Mouse (Mus musculus) embryonic facial prominence, embryonic 14.5 days (tissue): Measurements from ENCODE around the gene Dyx1c1. TPM values are rescaled to one million over a fixed set of nuclear protein-coding genes. Genes with fewer than 3 reads are reported as not detected.

Experiments used
- ATAC-seq: fragments of 200-750 bp; cut with Nextera tagmentation; 2 replicates; pipeline ENCODE4 v1.8.0; 2017; ENCODE audit warnings: low read depth, moderate number of reproducible peaks, moderate TSS enrichment
- DNase-seq: peaks from one replicate; pipeline ENCODE4 v3.0.0-alpha.2; 2015; ENCODE audit warnings: low spot score
- H3K27ac ChIP-seq: fragments of 300-500 bp; sonication (generic); replicated peaks from 2 replicates; pipeline ENCODE4 v1.5.1; 2014; ENCODE audit warnings: low read depth, mild to moderate bottlenecking, low read length, moderate library complexity
- H3K27me3 ChIP-seq: fragments of 300-500 bp; sonication (generic); replicated peaks from 2 replicates; pipeline ENCODE4 v1.6.1; 2014; ENCODE audit warnings: low read length; ENCODE audit not compliant: control insufficient read depth, insufficient read depth
- H3K36me3 ChIP-seq: fragments of 300-500 bp; sonication (generic); 2 replicates; pipeline ENCODE4 v1.6.1; 2014; ENCODE audit warnings: low read length, mixed read lengths; ENCODE audit not compliant: control insufficient read depth, insufficient read depth
- H3K4me1 ChIP-seq: fragments of 300-500 bp; sonication (generic); 2 replicates; pipeline ENCODE4 v1.6.1; 2014; ENCODE audit warnings: antibody characterized with exemption, low read length; ENCODE audit not compliant: control insufficient read depth, insufficient read depth
- H3K4me2 ChIP-seq: fragments of 300-500 bp; sonication (generic); 2 replicates; pipeline ENCODE4 v1.6.1; 2014; ENCODE audit warnings: low read depth, mild to moderate bottlenecking, low read length, moderate library complexity, mixed read lengths
- H3K4me3 ChIP-seq: fragments of 300-500 bp; sonication (generic); 2 replicates; pipeline ENCODE4 v1.5.1; 2014; ENCODE audit warnings: low read depth, mild to moderate bottlenecking, low read length
- H3K9ac ChIP-seq: fragments of 300-500 bp; sonication (generic); 2 replicates; pipeline ENCODE4 v1.6.1; 2014; ENCODE audit warnings: low read depth, mild to moderate bottlenecking, low read length, moderate library complexity, mixed read lengths
- H3K9me3 ChIP-seq: fragments of 300-500 bp; sonication (generic); 2 replicates; pipeline ENCODE4 v1.6.1; 2016; ENCODE audit warnings: low read length; ENCODE audit not compliant: control insufficient read depth
- WGBS: fragments of 180-500 bp; shearing (Covaris S2); extraction: QIAGEN DNeasy Blood & Tissue Kit; methylation state at CpG from one replicate; pipeline ENCODE4 v1.1.7; 2014; 5-methylcytosine and 5-hydroxymethylcytosine counted together
- microRNA-seq: library from miRNA; unstranded; fragments of <30 nt; microRNA quantifications from one replicate; pipeline ENCODE4, GENCODE M21; 2016; ENCODE audit warnings: borderline number of aligned reads
- polyA plus RNA-seq: library from polyadenylated mRNA; unstranded; fragments of >200 nt; fragmentation: Nextera tagmentation; extraction: Ambion mirVana; gene quantifications from 2 replicates; pipeline ENCODE4 v1.2.1, GENCODE M21; 2014

Gene Dyx1c1
- polyA plus RNA-seq, 1 experiment from 2014 or later: 2.1 TPM

DNA sequence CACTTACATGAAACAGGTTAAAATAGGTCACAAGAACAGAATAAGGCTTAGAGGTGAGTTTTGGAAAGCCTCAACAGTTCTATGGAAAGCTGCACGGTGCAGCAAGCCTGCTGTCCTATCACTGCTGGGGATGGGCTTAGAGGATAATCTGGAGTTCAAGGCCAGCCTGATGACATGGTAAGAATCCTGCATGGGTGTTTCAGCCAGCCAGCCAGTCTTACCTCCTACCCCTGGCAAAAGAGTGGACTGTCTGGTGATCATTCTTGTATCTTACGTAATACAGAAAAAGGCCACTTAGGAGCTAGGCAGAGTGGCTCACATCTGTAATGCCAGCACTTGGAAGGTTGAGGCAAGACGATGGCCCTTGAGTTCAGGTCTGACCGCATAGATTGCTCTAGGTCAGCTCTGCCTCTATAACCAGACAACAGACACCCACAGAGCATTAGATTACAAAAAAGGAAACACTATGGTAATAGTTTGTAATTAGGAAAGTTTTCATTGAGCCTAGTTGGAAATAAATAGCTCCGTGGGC lies 62.0 kb downstream of the Dyx1c1 start:
- Histone ChIP-seq H3K36me3 (peaks cover 61% of the 10 kb centered on the region), H3K4me1 (no peaks in the 10 kb centered on the region), H3K4me3 (no peak overlapping the region), H3K4me2 (no peak overlapping the region), H3K27me3 (no peaks in the 10 kb centered on the region), H3K9me3 (no peaks in the 10 kb centered on the region), H3K9ac (no peak overlapping the region), H3K27ac (no peak overlapping the region)
- ATAC-seq (no peak), DNase-seq (no peak)
- WGBS: 97% methylated on average over 5 of the region's 5 CpGs

Small RNA genes within 50 kb of the gene (microRNA-seq; reads per million reads assigned to microRNA genes)
- not detected for gene Gm27353

Other genes starting within 250 kb of the Dyx1c1 start
- gene Prtg, start 151.9 kb upstream of the Dyx1c1 start, polyA plus RNA-seq: 1.3 and 1.4 TPM in 2 replicates
- 7.1 and 7.9 TPM in 2 replicates for gene Pygo1, start 33.1 kb upstream of the Dyx1c1 start, polyA plus RNA-seq
- not detected in 2 replicates for gene Gm44503, start 67 bp downstream of the Dyx1c1 start, polyA plus RNA-seq
- gene Ccpg1os, start 26.6 kb downstream of the Dyx1c1 start, polyA plus RNA-seq: 15.0 and 21.2 TPM in 2 replicates
- gene Ccpg1, start 26.6 kb downstream of the Dyx1c1 start, polyA plus RNA-seq: 33.3 and 38.3 TPM in 2 replicates
- gene Pigb, start 81.6 kb downstream of the Dyx1c1 start, polyA plus RNA-seq: 11.5 and 14.6 TPM in 2 replicates
- 2.1 and 2.5 TPM in 2 replicates for gene Rab27a, start 86.1 kb downstream of the Dyx1c1 start, polyA plus RNA-seq
- gene Khdc3, start 143.1 kb downstream of the Dyx1c1 start, polyA plus RNA-seq: 0.10 TPM in 1 of 2 replicates, not detected in the other
- gene Gm20509, start 143.7 kb downstream of the Dyx1c1 start, polyA plus RNA-seq: not detected in 2 replicates
- gene Rsl24d1, start 154.6 kb downstream of the Dyx1c1 start, polyA plus RNA-seq: 105 and 119 TPM in 2 replicates